Mouse (Mus musculus): ENCODE data around the gene Cdkl3.
"Not testable (repeated sequence)": the region's sequence is repeated elsewhere in the genome, so short reads cannot be mapped to it uniquely, and the experiment has no call there.

Cdkl3 gene

DNA sequence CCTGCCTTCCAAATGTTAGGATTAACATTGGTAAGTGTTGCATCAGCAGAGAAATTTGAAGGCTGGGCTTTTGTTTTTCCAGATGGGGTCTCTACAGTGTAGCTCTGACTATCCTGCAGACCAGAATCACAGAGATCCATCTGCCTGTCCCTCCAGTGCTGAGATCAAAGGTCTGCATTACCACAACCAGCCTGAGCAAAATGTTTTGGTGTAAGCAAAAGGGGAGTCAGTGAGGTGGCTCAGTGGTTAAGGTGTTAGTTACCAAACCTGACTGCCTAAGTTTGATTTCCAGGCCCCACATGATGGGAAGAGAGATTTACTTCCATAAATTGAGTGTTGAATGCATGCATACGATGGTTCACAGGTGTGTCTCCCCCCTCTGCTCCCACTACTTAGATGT is 105.4 kb downstream of the Cdkl3 start:
- no peak for DNase-seq (ENCODE audit: extremely low read depth, insufficient read length, low spot score)

- DNase-seq (ENCODE audit: extremely low read depth, insufficient read length, low spot score) = no peak
Measured at GRCm38 (mm10) chr11:52115479-52115878, 111.5 kb downstream of the Cdkl3 start.

DNA sequence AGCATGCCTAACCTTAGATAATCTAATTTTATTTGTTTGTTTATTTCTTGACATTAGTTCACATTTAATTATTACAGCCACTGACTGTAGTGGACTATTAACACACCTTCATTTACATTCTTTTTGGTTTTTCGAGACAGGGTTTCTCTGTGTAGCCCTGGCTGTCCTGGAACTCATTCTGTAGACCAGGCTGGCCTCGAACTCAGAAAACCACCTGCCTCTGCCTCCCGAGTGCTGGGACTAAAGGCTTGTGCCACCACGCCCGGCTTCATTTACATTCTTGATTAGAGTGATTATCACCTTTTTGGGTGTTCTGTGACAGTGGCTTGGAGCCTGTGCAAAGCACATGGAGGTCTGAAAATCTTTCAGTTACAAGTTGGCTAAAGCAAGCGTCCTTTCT is 112.1 kb downstream of the Cdkl3 start:
- DNase-seq (ENCODE audit: extremely low read depth, insufficient read length, low spot score) = not testable (repeated sequence)

- DNase-seq (ENCODE audit: extremely low read depth, insufficient read length, low spot score) = no peak
Measured at GRCm38 (mm10) chr11:52117156-52117555, 113.1 kb downstream of the Cdkl3 start.

- not testable (repeated sequence) for DNase-seq (ENCODE audit: extremely low read depth, insufficient read length, low spot score)
Measured at GRCm38 (mm10) chr11:52120415-52120814, 116.4 kb downstream of the Cdkl3 start.

- no peak for DNase-seq (ENCODE audit: extremely low read depth, insufficient read length, low spot score)
Measured at GRCm38 (mm10) chr11:52122045-52122444, 118.0 kb downstream of the Cdkl3 start.

DNA sequence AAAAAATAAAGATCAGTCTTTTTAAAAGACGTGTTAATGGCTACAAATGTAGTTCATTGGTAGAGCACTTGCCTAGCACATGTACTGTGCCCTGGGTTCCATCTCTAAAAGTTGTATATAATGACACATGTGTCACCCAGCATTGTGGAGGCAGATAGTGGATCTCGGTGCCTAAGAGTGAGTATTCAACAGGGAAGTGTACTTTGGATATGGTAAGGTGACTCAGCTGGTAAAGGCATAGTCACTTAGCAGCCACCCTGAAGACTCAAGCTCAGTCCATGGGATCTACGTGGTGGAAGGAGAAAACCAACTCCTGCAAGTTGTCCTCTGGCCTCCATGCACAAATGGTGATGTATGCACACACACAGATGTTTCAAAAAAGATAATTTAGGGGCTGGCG is 120.4 kb downstream of the Cdkl3 start:
- no peak for DNase-seq (ENCODE audit: extremely low read depth, insufficient read length, low spot score)

DNA sequence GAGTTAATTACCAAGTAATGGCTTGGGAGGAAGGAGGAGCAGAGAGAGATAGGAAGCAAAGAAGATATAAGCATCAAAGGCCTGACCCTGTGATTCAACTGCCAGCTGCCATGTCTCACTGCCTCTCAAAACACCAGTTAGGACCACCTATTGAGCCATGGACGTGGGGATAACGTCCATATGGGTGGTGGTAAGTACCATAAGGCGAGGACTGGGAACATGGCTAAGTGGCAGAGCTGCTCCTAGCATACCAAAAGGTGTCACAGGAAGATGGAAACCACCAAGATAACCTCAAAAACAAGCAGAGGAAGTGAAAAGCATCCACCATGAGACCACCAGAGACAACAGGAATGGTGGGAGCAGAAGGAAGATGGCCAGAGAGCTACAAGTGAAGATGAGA is 123.1 kb downstream of the Cdkl3 start:
- DNase-seq (ENCODE audit: extremely low read depth, insufficient read length, low spot score) = no peak

GRCm38 (mm10) chr11:52127760-52128159 is 123.7 kb downstream of the Cdkl3 start:
- DNase-seq (ENCODE audit: extremely low read depth, insufficient read length, low spot score) = no peak

- DNase-seq (ENCODE audit: extremely low read depth, insufficient read length, low spot score) = no peak
Measured at GRCm38 (mm10) chr11:52128316-52129061, 124.5 kb downstream of the Cdkl3 start.

- no peak for DNase-seq (ENCODE audit: extremely low read depth, insufficient read length, low spot score)
Measured at GRCm38 (mm10) chr11:52129171-52129570, 125.2 kb downstream of the Cdkl3 start.

GRCm38 (mm10) chr11:52129621-52130450 is 125.8 kb downstream of the Cdkl3 start:
- DNase-seq (ENCODE audit: extremely low read depth, insufficient read length, low spot score) = no peak

DNA sequence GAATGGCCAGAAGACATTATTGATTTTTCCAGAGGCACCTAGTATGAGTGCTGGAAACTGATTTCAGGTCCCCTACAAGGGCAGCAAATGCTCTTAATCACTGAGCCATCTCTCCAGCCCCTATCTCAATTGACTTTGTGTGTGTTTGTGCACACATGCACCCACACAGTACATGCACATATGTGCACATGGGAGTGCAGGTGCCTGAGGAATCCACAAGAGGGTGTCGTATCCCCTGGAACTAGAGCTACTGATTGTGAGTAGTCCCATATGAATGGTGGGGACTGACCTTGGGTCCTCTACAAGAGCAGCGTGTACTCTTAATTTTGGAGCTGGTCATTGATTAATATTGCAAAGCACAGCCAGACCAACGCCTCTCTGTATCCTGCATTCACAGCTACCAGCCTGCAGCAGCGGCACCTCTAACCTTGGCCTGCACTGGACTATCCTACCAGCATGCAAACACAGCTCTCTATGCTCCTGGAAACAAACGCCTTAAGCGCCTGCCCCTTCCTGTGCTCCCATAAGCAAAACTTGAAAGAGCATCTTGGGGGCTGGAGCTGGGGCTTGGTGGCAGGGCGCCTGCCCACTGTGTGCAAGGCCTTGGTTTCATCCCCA is 126.5 kb downstream of the Cdkl3 start:
- no peak for DNase-seq (ENCODE audit: extremely low read depth, insufficient read length, low spot score)
